Mouse (Mus musculus): ENCODE data around the gene Tifab.

- TF ChIP-seq POLR2A (IDR thresholded peaks at IDR 0.05; ENCODE audit: insufficient read depth, low read length) (no peak), CTCF (IDR thresholded peaks at IDR 0.05; ENCODE audit: low read depth, low read length) (no peak)
Observed at GRCm38 (mm10) chr13:56165561-56165960, 13.1 kb downstream of the Tifab start.
